Mouse (Mus musculus): ENCODE measurements around the gene Ap1m2.
A peak's percentile ranks its signal among the peaks of the same experiment; 100 is the strongest.

Gene Ap1m2

DNA sequence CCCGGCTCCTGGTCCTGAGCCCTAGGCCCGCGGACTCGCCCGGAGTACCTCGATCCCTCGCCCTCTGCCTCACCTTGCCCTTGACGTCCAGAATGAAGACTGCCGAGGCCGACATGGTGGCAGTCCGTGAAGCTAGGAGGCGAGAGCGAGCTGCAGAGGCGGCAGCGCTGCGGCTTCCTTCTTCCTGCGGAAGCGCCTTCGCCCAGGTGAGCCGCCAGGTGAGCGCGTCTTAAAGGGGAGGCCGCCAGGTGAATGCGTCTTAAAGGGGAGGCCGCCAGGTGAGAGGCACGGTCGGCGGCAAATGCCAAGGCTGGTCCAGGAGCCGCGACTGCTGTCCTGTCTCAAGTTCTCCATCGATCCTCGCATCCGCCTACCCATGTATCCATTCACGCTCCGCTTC is at the start of gene Ap1m2:
Gene Ap1m2 (minus strand): TSS at position 204 of the 400 bp plus-strand sequence.
- DNase-seq (ENCODE audit: low read depth, low spot score): no peak

DNA sequence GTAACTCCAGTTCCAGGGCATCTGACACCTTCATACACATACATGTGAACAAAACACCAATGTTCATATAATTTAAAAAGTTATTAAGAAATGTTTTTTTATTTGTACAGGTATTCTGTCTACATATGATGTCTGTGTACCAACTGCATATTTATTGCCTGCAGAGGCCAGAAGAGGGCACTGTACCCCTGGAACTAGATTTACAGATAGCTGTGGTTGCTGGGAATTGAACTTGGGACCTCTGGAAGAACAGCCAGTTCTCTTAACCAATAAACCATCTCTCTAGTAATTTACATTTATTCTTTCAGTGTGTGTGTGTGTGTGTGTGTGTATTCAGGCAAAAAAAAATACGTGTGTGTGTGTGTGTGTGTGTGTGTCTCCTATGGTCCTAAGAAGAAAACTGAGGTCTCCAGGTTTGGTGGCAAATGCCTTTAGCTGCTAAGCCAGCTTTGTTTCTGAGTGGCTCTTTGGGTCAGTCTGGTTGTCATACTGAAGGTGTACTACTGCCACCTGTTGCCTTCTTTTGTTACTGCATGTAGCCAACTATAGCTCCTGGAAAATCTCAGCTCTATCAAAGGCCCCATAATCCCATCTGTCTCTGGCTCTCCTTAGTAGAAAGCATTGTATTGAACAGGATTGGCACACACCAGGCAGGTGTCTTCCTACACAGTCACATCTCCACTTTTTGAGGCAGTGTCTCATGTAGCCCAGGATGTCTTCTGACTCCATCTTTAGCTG is 45.0 kb upstream of the Ap1m2 start:
- peak; percentile 71 for DNase-seq (ENCODE audit: low read depth, low spot score)

DNA sequence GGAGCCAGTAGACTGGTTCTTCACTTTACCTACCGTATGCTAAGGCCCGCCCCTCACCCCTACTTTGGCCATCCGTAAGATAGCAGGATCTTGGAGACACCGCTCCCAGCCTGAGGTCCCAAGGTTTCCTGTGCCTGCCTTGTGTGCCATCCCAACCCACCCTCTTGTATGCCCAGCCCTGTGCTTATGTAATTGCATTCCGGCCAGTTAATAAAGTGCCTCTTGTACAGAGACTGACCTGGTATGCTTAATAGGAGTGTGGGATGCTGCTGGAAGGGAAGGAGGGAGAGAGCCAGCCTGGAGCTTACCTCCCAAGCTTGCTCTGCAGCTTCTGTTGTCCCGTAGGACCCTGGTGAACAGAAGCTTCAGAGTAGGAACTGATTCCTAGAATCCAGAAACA is 42.7 kb upstream of the Ap1m2 start:
- no peak for DNase-seq (ENCODE audit: low read depth, low spot score)

DNA sequence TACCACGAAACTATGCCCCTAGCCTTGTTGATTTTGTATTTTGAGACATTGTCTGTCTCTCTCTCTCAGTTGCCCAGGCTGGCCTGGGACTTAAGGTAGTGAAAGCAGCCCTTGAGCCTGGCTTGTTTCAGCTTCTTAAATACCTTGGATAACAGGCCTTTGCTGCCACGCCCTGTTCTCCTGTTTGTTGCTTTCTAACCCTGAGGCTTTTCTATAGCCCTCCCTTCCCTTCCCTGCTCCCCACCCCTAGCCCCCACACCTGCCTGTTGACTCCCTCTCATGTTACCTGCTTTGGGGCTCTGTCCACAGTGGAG is 41.2 kb upstream of the Ap1m2 start:
- DNase-seq (ENCODE audit: low read depth, low spot score): no peak

DNA sequence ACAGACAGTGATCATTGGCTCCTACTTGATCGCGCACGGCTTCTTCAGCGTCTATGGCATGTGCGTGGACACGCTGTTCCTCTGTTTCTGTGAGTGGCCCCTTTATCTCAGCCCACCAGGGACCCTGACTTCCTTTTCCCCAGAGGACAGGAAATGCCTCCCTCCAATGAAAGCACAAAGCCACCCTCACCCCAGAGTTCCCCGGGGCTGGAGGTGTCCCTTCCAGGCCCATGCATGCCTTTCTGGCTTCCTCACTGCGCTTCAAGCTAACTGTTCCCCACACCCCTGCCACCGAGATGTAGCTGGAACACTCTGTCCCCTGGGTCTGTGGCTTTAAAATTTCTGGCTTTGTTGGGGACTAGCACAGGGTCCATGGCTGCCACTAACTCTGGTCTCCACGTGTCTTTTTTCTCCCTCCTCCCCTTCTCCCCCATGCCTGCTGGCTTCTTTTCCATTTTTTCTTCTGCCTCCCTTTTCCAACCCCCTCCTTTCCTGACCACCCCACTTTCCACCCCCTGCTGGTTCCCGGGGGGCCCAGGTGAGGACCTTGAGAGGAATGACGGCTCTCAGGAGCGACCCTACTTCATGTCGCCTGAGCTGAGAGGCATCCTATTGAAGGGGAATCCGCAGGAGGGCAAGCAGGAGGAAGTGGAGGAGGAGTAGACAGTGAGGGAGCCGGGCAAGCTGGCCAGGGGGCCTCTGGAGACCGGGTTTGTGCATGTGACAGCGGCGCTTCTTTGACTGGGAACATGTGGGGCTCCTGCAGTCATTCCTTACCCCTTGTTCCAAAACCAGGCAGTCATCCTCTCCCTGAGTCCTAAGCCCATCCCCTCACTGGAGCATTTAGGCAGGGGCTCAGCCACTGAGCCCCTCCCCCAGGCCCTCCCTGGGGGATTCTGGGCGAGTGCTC is 40.6 kb upstream of the Ap1m2 start:
- DNase-seq (ENCODE audit: low read depth, low spot score): no peak

DNA sequence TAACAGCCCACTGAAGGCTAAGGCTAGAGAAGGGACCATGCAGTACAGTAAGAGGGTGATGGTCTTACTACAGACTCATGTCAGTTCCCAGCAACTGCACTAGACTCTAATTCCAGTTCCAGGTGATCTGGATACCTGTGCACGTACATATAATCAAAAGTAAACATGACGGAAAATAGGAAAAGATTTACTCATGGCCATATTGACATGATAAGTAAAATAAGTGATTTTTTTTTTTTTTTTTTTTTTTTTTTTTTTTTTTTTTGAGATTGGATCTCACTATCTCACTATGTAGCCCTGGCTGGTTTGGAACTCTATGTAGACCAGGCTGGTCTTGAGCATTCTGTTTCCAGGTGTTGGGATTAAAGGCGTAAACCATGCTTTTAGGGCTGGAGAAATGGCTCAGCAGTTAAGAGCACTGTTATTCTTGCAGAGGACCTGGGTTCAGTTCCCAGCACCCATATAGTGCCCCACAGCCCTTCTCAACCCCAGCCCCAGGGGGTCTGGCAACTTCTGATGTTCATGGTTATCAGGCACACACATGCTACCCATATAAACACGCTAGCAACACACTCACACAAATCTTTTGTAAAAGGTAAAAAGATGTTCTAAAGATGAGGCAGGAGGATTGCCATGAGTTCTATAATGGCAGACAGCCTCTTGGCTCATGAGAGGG is 39.7 kb upstream of the Ap1m2 start:
- no peak for DNase-seq (ENCODE audit: low read depth, low spot score)

DNA sequence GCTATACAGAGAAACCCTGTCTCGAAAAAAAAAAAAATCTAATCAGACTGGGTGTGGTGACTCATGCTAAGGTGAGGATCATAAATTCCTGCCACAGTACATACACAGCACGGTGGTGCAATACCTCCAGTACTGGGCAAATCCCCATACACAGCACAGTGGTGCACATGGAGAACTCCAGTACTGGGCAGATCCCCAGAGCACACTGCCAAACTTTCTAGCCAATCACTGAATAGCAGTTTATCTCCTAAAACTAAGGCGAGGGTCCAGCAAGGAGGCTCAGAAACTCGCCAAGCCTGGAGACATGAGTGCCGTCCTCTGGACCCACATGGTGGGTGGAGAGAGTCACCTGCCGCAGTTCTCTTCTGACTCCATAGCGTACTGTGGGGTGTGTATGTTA is 39.0 kb upstream of the Ap1m2 start:
- DNase-seq (ENCODE audit: low read depth, low spot score): no peak

DNA sequence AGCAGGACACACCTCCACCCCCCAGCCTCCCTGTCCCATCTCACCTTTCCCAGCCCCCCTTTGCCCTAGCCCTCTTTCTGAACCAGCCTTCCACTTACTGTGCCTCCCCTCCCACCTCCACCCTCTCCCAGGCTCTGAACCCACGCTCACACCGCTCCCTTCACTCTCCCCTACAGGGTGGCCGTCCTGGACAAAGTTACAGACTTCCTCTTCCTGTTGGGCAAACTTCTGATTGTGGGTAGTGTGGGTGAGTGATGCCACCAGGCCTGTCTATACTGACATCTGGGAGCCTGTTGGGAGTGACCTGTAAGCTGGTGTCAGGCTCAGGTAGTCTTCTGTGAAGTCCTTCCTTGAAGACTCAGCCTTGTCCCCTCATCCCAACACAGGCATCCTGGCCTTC is 36.0 kb upstream of the Ap1m2 start:
- no peak for DNase-seq (ENCODE audit: low read depth, low spot score)

DNA sequence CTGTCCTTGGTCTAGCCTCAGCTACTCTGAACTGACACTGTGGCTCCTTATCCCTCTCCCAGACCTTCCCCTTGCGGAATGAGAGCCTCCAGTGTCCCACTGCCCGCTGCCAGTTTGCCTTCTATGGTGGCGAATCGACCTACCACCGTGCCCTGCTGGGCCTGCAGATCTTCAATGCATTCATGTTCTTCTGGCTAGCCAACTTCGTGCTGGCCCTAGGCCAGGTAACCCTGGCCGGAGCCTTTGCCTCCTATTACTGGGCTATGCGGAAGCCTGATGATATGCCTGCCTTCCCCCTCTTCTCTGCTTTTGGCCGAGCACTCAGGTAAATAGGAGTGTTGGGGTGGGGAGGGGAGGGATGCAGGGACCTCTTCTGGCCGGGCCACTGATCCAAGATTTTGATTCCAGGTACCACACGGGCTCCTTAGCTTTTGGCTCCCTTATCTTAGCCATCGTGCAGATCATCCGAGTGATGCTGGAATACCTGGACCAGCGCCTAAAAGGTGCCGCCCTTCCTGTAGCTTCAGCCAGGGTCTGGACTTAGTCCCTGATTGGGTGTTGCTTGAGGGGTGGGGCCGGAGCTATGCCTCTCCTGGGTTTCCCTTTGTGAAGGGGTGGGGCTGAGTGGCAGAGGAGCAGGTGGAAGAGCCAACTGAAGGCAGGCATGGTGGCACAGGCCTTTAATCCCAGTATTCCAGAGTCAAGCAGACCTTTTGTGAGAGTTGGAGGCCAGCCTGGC is 34.7 kb upstream of the Ap1m2 start:
- DNase-seq (ENCODE audit: low read depth, low spot score): no peak

DNA sequence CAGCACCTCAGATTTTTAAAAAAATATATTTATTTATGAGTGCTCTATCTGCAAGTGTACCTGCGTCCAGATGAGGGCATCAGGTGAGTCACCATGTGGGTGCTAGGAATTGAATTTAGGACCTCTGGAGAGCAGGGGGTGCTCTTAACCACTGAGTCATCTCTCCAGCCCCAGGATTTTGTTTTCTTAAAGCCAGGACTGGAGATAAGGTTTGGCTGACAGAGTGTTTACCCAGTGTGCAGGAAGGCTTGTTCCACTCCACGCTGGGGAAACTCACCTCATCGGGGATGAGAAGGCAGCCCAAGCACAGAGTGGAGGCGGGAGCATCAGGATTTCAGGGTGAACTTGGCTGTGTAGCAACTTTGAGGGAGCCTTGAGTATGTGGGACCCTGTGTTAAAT is 28.3 kb upstream of the Ap1m2 start:
- DNase-seq (ENCODE audit: low read depth, low spot score): no peak

DNA sequence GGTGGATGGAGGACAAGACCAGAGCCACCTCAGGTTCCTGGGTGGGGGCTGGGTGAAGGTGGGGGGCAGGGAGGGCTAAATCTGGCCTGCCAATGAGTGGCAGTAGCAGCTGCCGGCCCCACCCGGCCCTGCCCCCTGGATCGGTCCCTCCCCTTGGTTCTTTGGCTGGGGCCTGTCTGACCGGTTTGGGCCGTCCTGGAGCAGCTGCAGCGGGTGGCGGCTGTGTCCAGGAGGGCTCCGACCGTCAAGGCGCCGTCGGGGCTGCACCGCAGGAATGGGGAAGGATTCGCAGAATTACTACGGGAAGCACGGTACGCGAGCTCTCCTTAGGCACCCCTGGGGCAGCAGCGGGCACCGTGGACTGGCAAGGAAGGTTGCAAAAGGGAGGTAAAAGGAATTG is 25.5 kb upstream of the Ap1m2 start:
- no peak for DNase-seq (ENCODE audit: low read depth, low spot score)

DNA sequence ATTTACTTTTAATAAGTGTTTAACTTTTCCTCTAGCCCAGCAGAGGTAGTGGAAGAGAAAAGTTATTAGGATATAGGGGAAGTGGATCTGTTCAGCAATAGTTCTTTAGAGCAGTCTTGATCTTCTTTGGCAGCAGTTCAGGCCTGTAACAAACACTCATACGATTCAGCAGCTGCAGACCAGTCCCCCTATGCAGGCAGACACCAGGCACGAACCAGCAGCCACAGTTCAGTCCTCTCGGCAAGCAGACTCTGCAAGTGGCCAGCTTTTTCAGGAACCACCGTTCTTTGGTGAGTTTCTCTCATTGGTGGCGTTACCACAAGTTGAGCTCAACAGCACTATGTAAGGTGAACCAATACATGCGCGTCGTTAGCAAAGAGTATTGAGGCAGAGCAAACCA is 24.4 kb upstream of the Ap1m2 start:
- no peak for DNase-seq (ENCODE audit: low read depth, low spot score)

DNA sequence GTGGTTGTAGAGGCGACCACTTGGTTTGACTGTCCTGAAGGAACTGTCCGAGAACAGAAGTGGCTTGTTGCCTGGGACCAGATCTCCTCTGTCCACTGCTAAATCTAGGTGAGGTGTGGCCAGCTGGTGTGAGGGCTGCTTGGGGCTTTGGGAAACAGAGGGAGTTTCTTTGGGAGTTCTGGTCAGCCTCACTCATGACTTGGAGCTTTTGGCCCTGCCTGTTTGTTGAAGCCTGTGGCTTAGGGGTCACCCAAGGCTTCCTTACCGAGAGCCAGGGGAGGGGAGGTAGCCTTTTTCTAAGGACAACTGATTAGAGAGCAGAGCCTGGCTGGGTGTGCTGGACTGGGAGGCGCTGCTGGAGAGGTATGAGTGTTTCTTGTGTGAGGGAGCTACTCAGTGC is 23.3 kb upstream of the Ap1m2 start:
- no peak for DNase-seq (ENCODE audit: low read depth, low spot score)

DNA sequence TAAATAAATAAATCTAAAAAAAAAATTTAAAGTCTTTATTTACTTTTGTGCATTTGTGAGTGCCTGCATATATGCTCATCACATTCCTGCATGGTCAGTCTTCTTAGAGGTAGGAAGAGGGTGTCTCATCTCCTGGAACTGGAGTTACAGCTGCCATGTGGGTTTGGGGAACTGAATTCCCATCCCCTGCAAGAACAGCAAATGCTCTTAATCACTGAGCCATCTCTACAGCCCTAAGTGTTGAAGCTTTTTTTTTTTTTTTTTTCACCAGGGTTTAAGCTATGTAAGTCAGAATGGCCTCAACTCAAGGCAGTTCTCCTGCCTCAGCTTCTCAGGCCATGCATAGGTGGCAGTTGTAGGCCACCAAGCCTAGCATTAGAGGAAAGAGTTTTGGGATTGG is 22.6 kb upstream of the Ap1m2 start:
- no peak for DNase-seq (ENCODE audit: low read depth, low spot score)

DNA sequence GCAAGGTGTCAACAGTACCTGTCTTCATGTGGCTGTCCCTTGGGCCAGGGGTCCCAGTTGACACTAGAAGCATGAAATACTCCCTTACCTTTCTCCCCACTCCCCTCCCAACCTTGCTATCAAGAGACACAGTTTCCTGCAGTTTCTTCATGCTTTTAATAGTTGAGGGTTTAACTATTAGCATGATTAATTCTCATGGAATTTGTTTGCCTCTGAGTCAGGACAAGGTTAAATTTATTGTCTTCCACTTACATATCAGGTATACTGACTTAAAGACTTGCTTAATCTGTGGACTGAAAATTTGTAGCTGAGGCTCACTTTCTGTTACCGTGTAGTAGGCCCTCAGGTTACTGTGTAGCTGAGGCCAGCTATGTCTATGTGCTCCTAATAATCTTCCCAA is 21.4 kb upstream of the Ap1m2 start:
- DNase-seq (ENCODE audit: low read depth, low spot score): no peak

DNA sequence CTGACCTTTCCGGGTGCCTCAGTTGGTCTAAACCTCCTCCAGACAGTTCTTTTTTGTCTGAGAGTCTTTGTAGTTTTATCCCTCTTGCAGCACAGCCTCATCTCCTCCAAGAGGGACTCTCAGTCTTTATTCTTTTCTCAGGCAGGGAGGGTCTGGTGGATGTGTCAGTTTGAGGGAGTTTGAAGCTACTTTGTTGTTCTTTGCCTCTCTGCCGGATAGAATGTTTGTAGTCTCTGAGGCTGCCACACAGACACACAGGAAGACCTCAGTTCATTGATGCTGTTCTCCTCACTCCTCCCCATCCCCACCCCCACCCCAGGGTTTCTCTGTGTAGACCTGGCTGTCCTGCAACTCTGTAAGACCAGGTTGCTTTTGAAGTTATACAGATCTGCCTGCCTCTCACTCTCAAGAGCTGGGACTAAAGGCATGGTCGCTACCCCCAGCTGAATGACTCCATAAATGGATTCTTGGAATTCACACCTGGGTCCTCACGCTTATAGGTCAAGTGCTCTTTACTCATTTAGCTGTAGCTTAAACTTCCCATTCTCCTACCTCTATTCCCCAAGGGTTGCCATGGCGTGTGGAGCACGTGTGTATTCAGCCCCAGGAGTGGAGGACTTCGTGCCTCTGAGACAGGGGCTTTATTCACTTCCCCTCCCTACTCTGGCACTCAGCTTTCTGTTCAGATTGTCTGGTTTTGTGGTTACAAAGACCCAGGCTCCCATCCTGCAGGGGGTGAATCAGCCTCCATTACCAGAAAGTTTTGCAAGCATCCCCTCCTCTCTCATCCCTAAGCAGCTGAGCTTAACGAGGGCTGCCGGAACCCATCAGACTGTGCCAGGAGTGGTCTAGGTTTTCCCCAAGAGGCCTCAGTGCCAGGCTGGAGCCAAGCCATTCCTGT is 20.3 kb upstream of the Ap1m2 start:
- no peak for DNase-seq (ENCODE audit: low read depth, low spot score)

DNA sequence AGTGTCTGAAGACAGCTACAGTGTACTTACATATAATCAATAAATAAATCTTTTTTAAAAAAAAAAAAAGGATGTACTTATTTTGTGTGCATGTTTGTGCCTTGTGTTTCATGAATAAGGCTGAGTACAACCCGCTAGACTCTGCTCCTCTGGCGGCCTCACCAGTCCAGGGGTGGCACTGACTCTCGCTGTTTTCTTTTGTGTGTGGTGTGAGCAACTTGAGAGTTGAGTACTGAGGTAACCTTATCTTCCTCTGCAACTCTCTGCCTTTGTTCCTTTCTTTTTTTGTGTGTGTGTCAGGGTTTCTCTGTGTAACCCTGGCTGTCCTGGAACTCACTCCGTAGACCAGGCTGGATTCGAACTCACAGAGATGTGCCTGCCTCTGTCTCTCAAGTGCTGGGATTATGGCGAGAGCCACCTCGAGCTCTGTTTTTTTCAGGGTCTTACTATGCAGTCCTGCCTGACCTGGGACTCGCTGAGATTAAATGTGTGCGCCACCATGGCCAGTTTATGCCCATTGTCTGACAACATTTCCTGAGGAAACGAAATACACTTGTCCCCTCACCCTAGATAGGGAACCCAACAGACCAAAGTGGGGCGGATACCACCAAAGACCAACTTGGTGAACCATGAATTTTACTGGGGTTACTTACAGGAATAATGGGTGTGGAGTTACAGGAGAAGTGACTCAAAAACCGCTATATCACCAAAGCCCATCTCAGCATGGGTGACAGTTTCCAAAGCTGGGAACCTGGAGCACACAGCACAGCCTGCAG is 19.4 kb upstream of the Ap1m2 start:
- DNase-seq (ENCODE audit: low read depth, low spot score): no peak

DNA sequence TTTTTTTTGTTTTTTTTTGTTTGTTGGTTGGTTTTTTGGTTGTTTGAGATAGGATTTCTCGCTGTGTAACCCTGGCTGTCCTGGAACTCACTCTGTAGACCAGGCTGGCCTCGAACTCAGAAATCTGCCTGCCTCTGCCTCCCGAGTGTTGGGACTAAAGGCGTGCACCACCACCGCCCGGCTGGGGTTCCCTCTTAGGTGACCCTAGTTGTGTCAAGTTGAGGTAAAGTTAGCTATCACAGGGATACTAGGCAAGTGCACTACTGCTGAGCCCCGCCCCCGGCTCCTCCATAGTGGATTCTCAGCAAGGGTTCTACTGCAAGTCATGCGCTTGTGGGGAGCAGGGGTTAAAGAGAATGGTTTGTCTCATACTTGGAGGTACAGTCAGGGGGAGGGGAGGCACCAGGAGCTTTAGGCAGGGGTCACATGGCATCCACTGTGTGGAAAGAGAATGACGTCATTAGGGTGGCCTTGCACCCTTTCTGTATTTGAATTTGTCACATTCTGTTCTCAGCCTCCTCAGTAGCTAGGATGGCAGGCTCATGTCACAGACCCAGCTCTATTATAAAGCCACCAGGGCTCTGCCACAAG is 17.7 kb upstream of the Ap1m2 start:
- DNase-seq (ENCODE audit: low read depth, low spot score): no peak

DNA sequence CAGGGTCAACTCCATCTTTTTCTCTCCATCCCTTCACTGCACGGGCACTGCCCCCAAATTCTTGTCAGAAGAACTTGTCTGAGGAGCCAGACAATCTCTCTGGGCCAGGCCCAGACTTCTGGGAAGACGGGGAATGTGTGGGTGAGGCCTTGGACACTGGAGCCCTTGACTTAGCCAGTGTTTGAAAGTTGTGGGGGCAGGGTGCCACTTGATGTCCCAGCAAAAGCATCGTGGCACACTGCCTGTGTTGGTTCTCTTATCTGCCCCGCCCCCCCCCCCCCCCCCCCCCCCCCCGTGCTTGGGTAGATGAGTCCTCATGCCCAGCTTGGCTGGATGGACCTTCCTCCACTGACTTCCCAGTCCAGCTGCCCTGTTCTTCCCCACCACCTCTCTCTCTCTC is 16.9 kb upstream of the Ap1m2 start:
- no peak for DNase-seq (ENCODE audit: low read depth, low spot score)

DNA sequence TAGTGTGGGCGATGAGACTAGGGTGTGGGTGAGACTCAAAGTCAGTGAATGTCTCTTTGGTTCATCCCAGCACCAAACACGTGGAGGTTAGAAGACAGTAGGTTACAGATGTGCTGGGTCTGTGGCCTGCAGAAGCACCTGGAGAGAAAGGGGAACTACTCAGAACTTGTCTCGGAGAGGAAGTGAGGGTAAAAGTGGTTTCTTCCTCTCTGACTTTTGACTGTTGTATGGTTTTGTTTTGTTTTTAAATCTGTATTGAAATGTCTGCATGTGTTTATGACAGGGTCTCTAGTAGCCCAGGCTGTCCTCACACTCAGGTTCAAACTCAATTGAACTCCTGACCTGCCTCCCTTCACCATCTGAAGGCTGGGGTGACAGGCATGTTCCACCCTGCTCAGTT is 15.9 kb upstream of the Ap1m2 start:
- DNase-seq (ENCODE audit: low read depth, low spot score): no peak

All from embryo, embryonic 11.5 days (tissue).